Mouse (Mus musculus) myocyte (in vitro differentiated cells): ENCODE data around the gene Morc3.

ENCODE experiments used
- MYOD1 ChIP-seq, 3 experiments: IDR thresholded peaks; one replicate each; pipeline ENCODE4 v1.6.1; 2011; ENCODE audit warnings: control low read depth in 2 of 3, low read depth in 2 of 3, mild to moderate bottlenecking in 2 of 3, moderate library complexity in 1 of 3; ENCODE audit not compliant: insufficient read length in 2 of 3, control insufficient read depth in 1 of 3
- POLR2A ChIP-seq: IDR thresholded peaks from one replicate; pipeline ENCODE4 v1.6.1; 2011; ENCODE audit warnings: low read depth, mild to moderate bottlenecking, control low read depth, moderate library complexity; ENCODE audit not compliant: insufficient read length
- POLR2AphosphoS2 ChIP-seq: IDR thresholded peaks from one replicate; pipeline ENCODE4 v1.6.1; 2011; ENCODE audit warnings: low read depth, control low read depth; ENCODE audit not compliant: insufficient read length
- REST ChIP-seq: IDR thresholded peaks from one replicate; pipeline ENCODE4 v1.6.1; 2011; ENCODE audit warnings: mild to moderate bottlenecking, control low read depth, moderate library complexity; ENCODE audit not compliant: insufficient read depth, insufficient read length
- SRF ChIP-seq: IDR thresholded peaks from one replicate; pipeline ENCODE4 v1.6.1; 2011; ENCODE audit warnings: low read depth; ENCODE audit not compliant: control insufficient read depth, insufficient read length
- TCF3 ChIP-seq: IDR thresholded peaks from one replicate; pipeline ENCODE4 v1.6.1; 2011; ENCODE audit warnings: low read depth, control low read depth; ENCODE audit not compliant: insufficient read length
- USF1 ChIP-seq: IDR thresholded peaks from one replicate; pipeline ENCODE4 v1.6.1; 2011; ENCODE audit warnings: low read depth, mild to moderate bottlenecking, control low read depth, moderate library complexity

GRCm38 (mm10) chr16:93824799-93825198 lies 7.1 kb upstream of the Morc3 start:
- TF ChIP-seq POLR2A (no peak), MYOD1 (IDR thresholded peaks at IDR 0.05; ENCODE audit: control insufficient read depth in 1 of 3, insufficient read length in 2 of 3, low read depth in 2 of 3) (no peak), POLR2AphosphoS2 (no peak), REST (no peak), TCF3 (no peak), SRF (no peak), USF1 (no peak)
